Mouse (Mus musculus): ENCODE measurements at regions not wholly inside any gene's neighbourhood (a gene's known extent, or its start where the extent isn't known, plus 50 kb on each side); places are given as distances from the start of the nearest gene placed in this dataset.
"Not testable (repeated sequence)": the region's sequence is repeated elsewhere in the genome, so short reads cannot be mapped to it uniquely, and the experiment has no call there.

DNA sequence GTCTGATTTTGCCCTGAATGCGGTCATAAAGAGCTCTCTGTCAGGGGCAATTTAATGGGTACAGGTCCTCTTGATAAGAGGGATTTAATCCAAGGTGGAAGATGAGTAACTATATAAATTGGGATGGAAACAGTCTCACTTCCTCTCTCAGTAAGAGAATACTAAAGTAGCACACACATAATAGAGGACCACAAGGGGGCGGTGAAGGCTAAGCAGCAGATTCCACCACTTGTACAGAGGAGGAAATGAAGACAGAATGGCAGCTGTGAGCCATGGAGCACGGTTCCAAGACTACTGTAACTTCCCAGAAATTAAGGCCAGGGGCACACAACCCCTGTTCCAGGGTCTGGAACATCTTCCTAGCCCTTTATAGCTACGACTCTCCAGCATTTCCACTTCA lies 262.6 kb upstream of the Ywhaq start:
- not testable (repeated sequence) for H3K4me3 ChIP-seq (replicated peaks; ENCODE audit: insufficient read depth, low read depth, low read length); H3K27me3 ChIP-seq (ENCODE audit: control insufficient read depth, insufficient read depth, low read length); H3K27ac ChIP-seq (ENCODE audit: insufficient read depth, low read length); H3K4me1 ChIP-seq (ENCODE audit: control insufficient read depth, insufficient read depth, low read length); DNase-seq
- 22% methylated on average over 4 of the region's 4 CpGs for WGBS

DNA sequence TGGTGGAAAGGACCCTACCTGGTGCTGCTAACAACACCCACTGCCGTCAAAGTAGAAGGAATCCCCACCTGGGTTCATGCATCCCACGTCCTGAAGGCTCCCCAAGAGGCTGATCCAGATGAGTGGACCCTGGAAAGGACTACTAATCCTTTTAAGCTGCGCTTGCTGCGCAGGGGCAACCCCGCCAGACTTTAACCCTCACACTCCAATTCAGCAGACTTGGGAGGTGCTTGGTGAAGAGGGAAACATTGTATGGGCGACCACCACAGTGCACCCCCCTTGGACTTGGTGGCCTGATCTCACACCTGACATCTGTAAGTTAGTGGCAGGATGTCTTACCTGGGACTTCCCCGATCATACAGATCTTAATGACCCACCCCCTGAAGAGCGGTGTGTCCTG lies 231.9 kb upstream of the Ywhaq start:
- H3K27me3 ChIP-seq (ENCODE audit: control insufficient read depth, insufficient read depth, low read length); H3K27ac ChIP-seq (ENCODE audit: insufficient read depth, low read length); H3K4me1 ChIP-seq (ENCODE audit: control insufficient read depth, insufficient read depth, low read length); DNase-seq; H3K4me3 ChIP-seq (replicated peaks; ENCODE audit: insufficient read depth, low read depth, low read length): not testable (repeated sequence)
- WGBS = 82% methylated on average over 8 of the region's 8 CpGs

GRCm38 (mm10) chr12:21613781-21614180 lies 196.3 kb upstream of the Ywhaq start:
- peak; percentile 75 for TF ChIP-seq CTCF (IDR thresholded peaks at IDR 0.05; ENCODE audit: borderline replicate concordance, insufficient read depth, low read depth, low read length)
- WGBS = 15% methylated on average over 2 of the region's 2 CpGs
- H3K4me1 ChIP-seq (ENCODE audit: control insufficient read depth, insufficient read depth, low read length); H3K27ac ChIP-seq (ENCODE audit: insufficient read depth, low read length); H3K4me3 ChIP-seq (replicated peaks; ENCODE audit: insufficient read depth, low read depth, low read length); H3K27me3 ChIP-seq (ENCODE audit: control insufficient read depth, insufficient read depth, low read length): not testable (repeated sequence)
- DNase-seq = peak; percentile 34 to 70

DNA sequence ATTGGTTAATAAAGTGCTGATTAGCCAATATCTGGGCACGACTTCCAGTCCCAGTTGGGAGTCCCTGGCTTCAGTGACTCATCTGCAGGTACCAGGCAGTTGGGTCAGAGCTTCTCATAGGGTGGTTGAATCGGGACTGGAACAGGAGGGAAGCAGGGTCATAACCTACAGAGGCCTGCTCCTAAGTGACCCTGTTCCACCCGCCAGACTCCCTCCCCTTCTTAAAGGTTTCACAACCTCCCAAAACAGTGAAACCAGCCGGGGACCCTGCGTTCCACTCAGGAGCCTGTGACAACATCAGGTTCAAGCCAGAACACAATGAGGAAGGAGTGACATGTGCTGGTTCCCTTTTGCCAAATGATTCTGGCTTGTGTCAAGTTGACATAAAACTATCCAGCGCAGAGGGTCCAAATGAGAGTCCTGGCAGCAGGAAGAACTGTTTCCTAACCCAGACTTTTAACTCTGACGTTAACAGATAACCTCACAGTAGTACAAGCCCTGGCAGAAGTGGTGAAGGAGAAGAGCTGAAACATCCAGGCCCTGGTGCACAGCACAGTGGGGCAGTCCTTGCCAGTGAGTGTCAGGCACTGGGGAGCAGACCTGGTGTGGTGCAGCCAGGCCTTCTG lies 151.1 kb upstream of the Ywhaq start:
- Histone ChIP-seq H3K4me1 (ENCODE audit: control insufficient read depth, insufficient read depth, low read length) (no peaks in the 10 kb centered on the region), H3K4me3 (replicated peaks; ENCODE audit: insufficient read depth, low read depth, low read length) (no peak overlapping the region), H3K27ac (ENCODE audit: insufficient read depth, low read length) (no peak overlapping the region), H3K27me3 (ENCODE audit: control insufficient read depth, insufficient read depth, low read length) (no peaks in the 10 kb centered on the region)
- TF ChIP-seq CTCF (IDR thresholded peaks at IDR 0.05; ENCODE audit: borderline replicate concordance, insufficient read depth, low read depth, low read length) (no peak), POLR2A (IDR thresholded peaks at IDR 0.05; ENCODE audit: borderline replicate concordance, insufficient read depth, low read length) (no peak)
- no peak for DNase-seq
- 73% methylated on average over 7 of the region's 7 CpGs for WGBS

- not testable (repeated sequence) for DNase-seq; H3K27ac ChIP-seq (ENCODE audit: insufficient read depth, low read length); H3K27me3 ChIP-seq (ENCODE audit: control insufficient read depth, insufficient read depth, low read length); H3K4me3 ChIP-seq (replicated peaks; ENCODE audit: insufficient read depth, low read depth, low read length); H3K4me1 ChIP-seq (ENCODE audit: control insufficient read depth, insufficient read depth, low read length)
- WGBS = 49% methylated on average over 2 of the region's 2 CpGs
These were observed 126.5 kb upstream of the Ywhaq start for GRCm38 (mm10) chr12:21543962-21544361.

DNA sequence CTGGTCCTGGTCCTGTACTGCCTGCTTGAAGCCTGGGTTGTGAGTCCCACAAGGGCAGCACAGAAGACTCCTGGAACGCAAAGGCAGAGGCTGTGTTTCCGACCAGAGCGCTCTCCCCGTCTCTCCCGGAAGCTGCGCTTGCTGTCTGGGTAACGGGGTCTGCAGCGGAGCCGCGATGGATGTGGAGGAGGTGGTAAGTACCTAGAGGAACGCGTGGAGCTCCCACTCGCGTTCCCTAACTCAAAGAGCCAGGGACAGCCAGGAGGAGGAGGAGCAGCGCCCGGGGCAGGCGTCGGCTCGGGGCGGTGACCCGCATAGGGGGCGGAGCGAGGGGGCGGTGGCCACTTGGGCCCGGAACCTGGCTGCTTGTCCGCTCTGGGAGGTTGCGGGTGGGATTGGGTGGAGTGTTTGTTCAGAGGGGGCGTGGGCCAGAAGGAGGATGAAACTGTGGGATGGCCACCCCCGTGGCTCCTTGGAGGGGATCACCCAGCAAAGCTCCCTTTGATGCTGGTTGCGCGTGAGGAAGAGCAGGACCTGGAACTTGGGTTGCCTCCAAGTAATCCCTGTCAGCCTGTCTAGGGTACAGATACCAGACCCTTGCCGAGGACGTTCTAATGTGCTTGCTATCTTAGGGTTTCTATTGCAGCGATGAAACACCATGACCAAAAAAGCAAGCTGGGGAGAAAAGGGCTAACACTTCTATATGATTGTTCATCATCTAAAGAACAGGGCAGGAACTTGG lies 125.9 kb upstream of the Ywhaq start:
- H3K27ac ChIP-seq (ENCODE audit: insufficient read depth, low read length) = not testable (repeated sequence)
- 2% methylated on average over 33 of the region's 34 CpGs for WGBS

GRCm38 (mm10) chr12:21531766-21532165 lies 114.3 kb upstream of the Ywhaq start:
- no peak for TF ChIP-seq POLR2A (IDR thresholded peaks at IDR 0.05; ENCODE audit: borderline replicate concordance, insufficient read depth, low read length)
- TF ChIP-seq CTCF (IDR thresholded peaks at IDR 0.05; ENCODE audit: borderline replicate concordance, insufficient read depth, low read depth, low read length) = no peak
- Histone ChIP-seq H3K4me1 (ENCODE audit: control insufficient read depth, insufficient read depth, low read length) (no peaks in the 10 kb centered on the region), H3K4me3 (replicated peaks; ENCODE audit: insufficient read depth, low read depth, low read length) (no peak overlapping the region), H3K27me3 (ENCODE audit: control insufficient read depth, insufficient read depth, low read length) (no peaks in the 10 kb centered on the region), H3K27ac (ENCODE audit: insufficient read depth, low read length) (no peak overlapping the region)
- 83% methylated on average over 3 of the region's 3 CpGs for WGBS
- no peak for DNase-seq

More for the DNA sequence above, 125.9 kb upstream of the Ywhaq start:
- H3K4me3 ChIP-seq (replicated peaks; ENCODE audit: insufficient read depth, low read depth, low read length) = peak overlapping the region; percentile 81
- DNase-seq = peak; percentile 74 to 83
- peak; percentile 27; the same call in 1 of the 2 replicates for TF ChIP-seq POLR2A (IDR thresholded peaks at IDR 0.05; ENCODE audit: borderline replicate concordance, insufficient read depth, low read length)
- not testable (repeated sequence) for H3K4me1 ChIP-seq (ENCODE audit: control insufficient read depth, insufficient read depth, low read length); H3K27me3 ChIP-seq (ENCODE audit: control insufficient read depth, insufficient read depth, low read length)

- not testable (repeated sequence) for H3K4me3 ChIP-seq (replicated peaks; ENCODE audit: insufficient read depth, low read depth, low read length); DNase-seq; H3K27me3 ChIP-seq (ENCODE audit: control insufficient read depth, insufficient read depth, low read length); H3K4me1 ChIP-seq (ENCODE audit: control insufficient read depth, insufficient read depth, low read length); H3K27ac ChIP-seq (ENCODE audit: insufficient read depth, low read length)
- 58% methylated on average over 3 of the region's 3 CpGs for WGBS
These were observed 111.9 kb upstream of the Ywhaq start for GRCm38 (mm10) chr12:21529367-21529766.

DNA sequence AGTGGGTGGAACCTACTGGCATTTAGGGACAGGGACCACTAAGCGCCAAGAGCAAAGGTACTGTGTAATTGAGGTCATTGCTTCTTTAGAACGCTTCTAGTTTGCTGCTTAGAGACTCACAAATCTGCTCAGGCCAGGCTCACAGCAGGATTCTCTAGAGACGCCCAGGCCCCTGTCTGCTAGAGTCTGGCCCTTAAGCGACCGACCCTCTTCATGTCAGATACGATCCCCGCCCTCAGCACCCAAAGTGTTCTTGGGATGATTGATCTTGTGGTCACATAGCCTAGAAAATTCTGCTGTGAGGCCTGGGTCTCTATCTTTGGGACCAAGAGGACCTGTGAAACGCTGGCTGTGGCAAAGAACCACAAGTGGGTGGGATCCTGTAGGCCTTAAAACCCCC lies 109.9 kb upstream of the Ywhaq start:
- 83% methylated on average over 8 of the region's 8 CpGs for WGBS
- H3K27me3 ChIP-seq (ENCODE audit: control insufficient read depth, insufficient read depth, low read length); H3K4me3 ChIP-seq (replicated peaks; ENCODE audit: insufficient read depth, low read depth, low read length); H3K27ac ChIP-seq (ENCODE audit: insufficient read depth, low read length); DNase-seq; H3K4me1 ChIP-seq (ENCODE audit: control insufficient read depth, insufficient read depth, low read length): not testable (repeated sequence)

GRCm38 (mm10) chr12:21526906-21527305 lies 109.5 kb upstream of the Ywhaq start:
- H3K27ac ChIP-seq (ENCODE audit: insufficient read depth, low read length); H3K4me3 ChIP-seq (replicated peaks; ENCODE audit: insufficient read depth, low read depth, low read length); H3K4me1 ChIP-seq (ENCODE audit: control insufficient read depth, insufficient read depth, low read length); DNase-seq; H3K27me3 ChIP-seq (ENCODE audit: control insufficient read depth, insufficient read depth, low read length): not testable (repeated sequence)
- WGBS = 43% methylated on average over 2 of the region's 2 CpGs

All from cerebellum, adult 2 months (tissue).